ENCODE assay signal across 25 mouse cellular contexts in genomic region chr14:105403256-105403655, GRCm38 (mm10).
A peak's percentile ranks its signal among the peaks of the same experiment; 100 is the strongest.
DNase-seq lines count a peak whose midpoint lies in the region; ATAC-seq and TF ChIP-seq lines count a peak whose summit lies in the region.
"Had no signal": no experiment of that assay in that cellular context is flagged by ENCODE, and none has a peak within 500 bp of the region (broad histone marks: within the 10 kb centered on the region; RNA-seq: fewer than 3 reads in every experiment).

No protein-coding gene starts in this region.

- no peaks in the 10 kb centered on the region for H3K9me3 ChIP-seq in heart, embryonic 12.5 days (replicated peaks)
- H3K9me3 ChIP-seq in heart, postnatal 0 days (replicated peaks; ENCODE audit: control insufficient read depth, low read length) = no peaks in the 10 kb centered on the region
- H3K9me3 ChIP-seq: embryonic facial prominence, embryonic 12.5 days; hindbrain, embryonic 10.5 days; hindbrain, embryonic 15.5 days; limb, embryonic 13.5 days; lung, embryonic 15.5 days; midbrain, embryonic 10.5 days; midbrain, embryonic 15.5 days had no signal

- H3K4me3 ChIP-seq in heart, embryonic 12.5 days = no peak overlapping the region
- H3K4me3 ChIP-seq in heart, postnatal 0 days (ENCODE audit: low read depth, low read length) = no peak overlapping the region
- H3K4me3 ChIP-seq: embryonic facial prominence, embryonic 12.5 days; hindbrain, embryonic 10.5 days; hindbrain, embryonic 15.5 days; left cerebral cortex, adult 2 months; limb, embryonic 13.5 days; lung, embryonic 15.5 days; midbrain, embryonic 10.5 days; midbrain, embryonic 15.5 days had no signal

- DNase-seq in heart, adult 11 months = peak; percentile 95
- no peak for DNase-seq in heart, adult 8-10 months (ENCODE audit: low spot score)
- DNase-seq in heart, postnatal 0 days (ENCODE audit: low spot score) = peak; percentile 39
- no peak for DNase-seq in kidney, postnatal 10 days
- no peak for DNase-seq in adrenal gland, adult 18-20 months (ENCODE audit: low spot score in 2 of 2)
- no peak for DNase-seq in ovary, adult 18-20 months (ENCODE audit: low spot score)
- DNase-seq: adrenal gland, postnatal 14 days; cerebellum, adult 11 months; cerebellum, adult 9-10 months; cerebellum, postnatal 36 days; kidney, adult 11 months; kidney, postnatal 25 days had no signal

- peak overlapping the region; percentile 74 for H3K27ac ChIP-seq in heart, embryonic 12.5 days (ENCODE audit: poor library complexity, severe bottlenecking)
- peak overlapping the region; percentile 59 for H3K27ac ChIP-seq in heart, postnatal 0 days (ENCODE audit: low read depth)
- H3K27ac ChIP-seq: embryonic facial prominence, embryonic 12.5 days; hindbrain, embryonic 10.5 days; hindbrain, embryonic 15.5 days; left cerebral cortex, adult 2 months; limb, embryonic 13.5 days; lung, embryonic 15.5 days; midbrain, embryonic 10.5 days; midbrain, embryonic 15.5 days had no signal

- H3K4me2 ChIP-seq in heart, embryonic 12.5 days = no peak overlapping the region
- H3K4me2 ChIP-seq in heart, postnatal 0 days (ENCODE audit: low read depth, low read length) = no peak overlapping the region
- H3K4me2 ChIP-seq: embryonic facial prominence, embryonic 12.5 days; hindbrain, embryonic 15.5 days; limb, embryonic 13.5 days; liver, embryonic 11.5 days; lung, embryonic 15.5 days; midbrain, embryonic 15.5 days had no signal

- WGBS in heart, embryonic 12.5 days = 44% methylated on average over 9 of the region's 9 CpGs
- 42% methylated on average over 9 of the region's 9 CpGs for WGBS in heart, postnatal 0 days

- no peak overlapping the region for H3K9ac ChIP-seq in heart, embryonic 12.5 days
- no peak overlapping the region for H3K9ac ChIP-seq in heart, postnatal 0 days (replicated peaks; ENCODE audit: low read depth, low read length)
- H3K9ac ChIP-seq: embryonic facial prominence, embryonic 12.5 days; hindbrain, embryonic 15.5 days; limb, embryonic 13.5 days; lung, embryonic 15.5 days; midbrain, embryonic 15.5 days had no signal

- no peak for ATAC-seq in heart, embryonic 12.5 days (ENCODE audit: insufficient number of reproducible peaks, low FRiP score)
- peak; percentile 24 for ATAC-seq in heart, postnatal 0 days (ENCODE audit: insufficient read depth, low read depth)
- ATAC-seq: forebrain, embryonic 14.5 days; inflammation-experienced regulatory T-cells, adult 6 months; midbrain, embryonic 15.5 days had no signal

- no peaks in the 10 kb centered on the region for H3K36me3 ChIP-seq in heart, embryonic 12.5 days
- H3K36me3 ChIP-seq in heart, postnatal 0 days (replicated peaks; ENCODE audit: control insufficient read depth, insufficient read depth, low read length) = no peaks in the 10 kb centered on the region
- H3K36me3 ChIP-seq: embryonic facial prominence, embryonic 12.5 days; hindbrain, embryonic 10.5 days; hindbrain, embryonic 15.5 days; limb, embryonic 13.5 days; lung, embryonic 15.5 days; midbrain, embryonic 10.5 days; midbrain, embryonic 15.5 days had no signal

- H3K27me3 ChIP-seq in heart, embryonic 12.5 days (replicated peaks) = no peaks in the 10 kb centered on the region
- no peaks in the 10 kb centered on the region for H3K27me3 ChIP-seq in heart, postnatal 0 days (ENCODE audit: control insufficient read depth, insufficient read depth, low read length)
- H3K27me3 ChIP-seq: CH12.LX; embryonic facial prominence, embryonic 12.5 days; hindbrain, embryonic 15.5 days; limb, embryonic 13.5 days; lung, embryonic 15.5 days; midbrain, embryonic 15.5 days had no signal

- H3K4me1 ChIP-seq in heart, embryonic 12.5 days (replicated peaks) = peaks cover 17% of the 10 kb centered on the region
- peaks cover 17% of the 10 kb centered on the region for H3K4me1 ChIP-seq in heart, postnatal 0 days (ENCODE audit: control insufficient read depth, insufficient read depth)
- H3K4me1 ChIP-seq: hindbrain, embryonic 10.5 days; hindbrain, embryonic 15.5 days; midbrain, embryonic 10.5 days; midbrain, embryonic 15.5 days had no signal

- no peak for TF ChIP-seq CTCF in heart, postnatal 0 days (IDR thresholded peaks at IDR 0.05; ENCODE audit: low read depth)

- TF ChIP-seq EP300 in heart, postnatal 0 days (IDR thresholded peaks at IDR 0.05; ENCODE audit: low read depth) = no peak

Comparison
In these comparisons a context has a peak if more than half of its experiments do, and no peak if none do; other contexts are left out.
1. DNase-seq: peak in heart, adult 11 months (single experiment) and heart, postnatal 0 days (single experiment); none in heart, adult 8-10 months (single experiment), kidney, postnatal 10 days (single experiment), adrenal gland, adult 18-20 months (0 of 2) and ovary, adult 18-20 months (single experiment).